Mouse (Mus musculus): ENCODE data around the gene Kcnk6. TPM values are rescaled to one million over a fixed set of nuclear protein-coding genes. Genes with fewer than 3 reads are reported as not detected.
"Not testable (repeated sequence)": the region's sequence is repeated elsewhere in the genome, so short reads cannot be mapped to it uniquely, and the experiment has no call there.

Gene Kcnk6
- polyA plus RNA-seq, 1 experiment from 2014 or later, result 0.30 TPM

DNA sequence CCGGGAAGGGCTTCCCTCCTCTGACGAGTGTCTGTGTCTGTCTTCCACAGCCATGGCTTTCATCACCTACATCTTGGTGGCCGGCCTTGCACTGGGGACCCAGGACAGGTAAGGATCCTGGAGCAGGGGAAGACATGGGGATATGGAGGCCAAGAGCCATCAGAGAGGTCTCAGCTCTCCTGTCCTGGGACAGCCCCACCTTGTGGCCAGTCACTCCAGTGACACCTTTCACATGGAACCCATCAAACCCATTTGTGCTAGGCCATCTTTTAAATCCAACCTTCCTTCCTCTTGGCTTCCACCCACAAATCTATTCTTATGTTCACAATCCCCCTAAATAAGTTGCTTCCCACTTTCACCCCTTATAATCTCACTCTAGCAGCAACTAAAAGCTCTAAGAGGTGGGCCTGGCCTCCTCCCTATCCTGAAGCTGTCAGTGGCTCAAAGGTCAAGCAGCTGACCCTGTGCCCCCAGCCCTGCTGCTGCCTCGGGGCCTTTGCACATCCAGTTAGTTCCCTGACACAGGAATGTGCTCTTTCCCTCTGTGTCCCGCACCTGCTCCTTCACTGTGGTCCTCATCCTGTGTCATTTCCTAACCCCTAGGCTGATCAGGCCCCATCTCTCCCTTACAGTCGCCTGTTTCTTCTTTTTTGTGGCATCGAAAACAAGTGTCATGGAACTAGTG, 12.6 kb upstream of the Kcnk6 start:
- no peak overlapping the region for H3K27ac ChIP-seq
- no peak for ATAC-seq
- no peak overlapping the region for H3K9ac ChIP-seq (replicated peaks)
- 87% methylated on average over 7 of the region's 7 CpGs for WGBS
- H3K4me1 ChIP-seq (replicated peaks), result peaks cover 10% of the 10 kb centered on the region
- peaks cover 24% of the 10 kb centered on the region for H3K36me3 ChIP-seq
- no peak overlapping the region for H3K4me3 ChIP-seq (replicated peaks)
- peaks cover 26% of the 10 kb centered on the region for H3K27me3 ChIP-seq
- H3K4me2 ChIP-seq (replicated peaks), result no peak overlapping the region
- H3K9me3 ChIP-seq, result no peaks in the 10 kb centered on the region

- peak within 1 kb of the TSS; percentile 89 for H3K27ac ChIP-seq
- H3K9me3 ChIP-seq, result no peaks in the 10 kb centered on the region
- peak within 1 kb of the TSS; percentile 84 for H3K4me2 ChIP-seq (replicated peaks)
- WGBS, result under 1% methylated on average over 60 of the region's 60 CpGs
- peaks cover 6% of the 10 kb centered on the region for H3K27me3 ChIP-seq
- peaks cover 13% of the 10 kb centered on the region for H3K4me1 ChIP-seq (replicated peaks)
- ATAC-seq, result peak; percentile 97
- H3K9ac ChIP-seq (replicated peaks), result peak within 1 kb of the TSS; percentile 73
- H3K36me3 ChIP-seq, result no peaks in the 10 kb centered on the region
- peak within 1 kb of the TSS; percentile 71 for H3K4me3 ChIP-seq (replicated peaks)
Observed at GRCm38 (mm10) chr7:29238019-29238967, 6.0 kb upstream of the Kcnk6 start, which contains the start of gene Yif1b. Yif1b (plus strand) TSS chr7:29238329.

- peak overlapping the region; percentile 59 for H3K9ac ChIP-seq (replicated peaks)
- peak; percentile 37 for ATAC-seq
- WGBS, result 32% methylated on average over 6 of the region's 6 CpGs
- H3K4me1 ChIP-seq (replicated peaks), result peaks cover 13% of the 10 kb centered on the region
- H3K27ac ChIP-seq, result peak overlapping the region; percentile 89
- peak overlapping the region; percentile 71 for H3K4me3 ChIP-seq (replicated peaks)
- not testable (repeated sequence) for H3K9me3 ChIP-seq, H3K36me3 ChIP-seq
- H3K4me2 ChIP-seq (replicated peaks), result peak overlapping the region; percentile 84
- H3K27me3 ChIP-seq, result peaks cover 13% of the 10 kb centered on the region
Observed at GRCm38 (mm10) chr7:29237596-29237995, 5.3 kb upstream of the Kcnk6 start.

DNA sequence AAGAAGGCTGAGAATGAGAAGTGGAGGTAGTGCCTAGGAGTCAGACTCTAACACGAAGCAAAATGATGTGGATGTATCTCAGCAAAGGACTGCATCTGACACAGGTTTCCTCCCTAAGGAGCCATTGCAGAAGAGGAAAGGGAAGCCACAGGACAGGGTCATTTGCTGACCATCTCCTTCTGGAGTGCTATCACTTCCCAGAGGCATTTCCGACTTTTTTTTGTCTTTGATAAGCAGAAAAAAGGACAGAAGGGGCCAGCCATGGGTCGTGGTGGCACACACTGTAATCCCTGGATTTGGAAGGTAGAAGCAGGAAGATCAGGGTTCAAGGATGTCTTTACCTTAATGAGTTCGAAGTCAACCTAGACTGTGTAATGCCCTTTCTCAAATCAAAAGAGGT, 4.3 kb upstream of the Kcnk6 start:
- H3K27me3 ChIP-seq, result peaks cover 23% of the 10 kb centered on the region
- no peak overlapping the region for H3K4me3 ChIP-seq (replicated peaks)
- WGBS, result 87% methylated on average over 4 of the region's 4 CpGs
- H3K4me2 ChIP-seq (replicated peaks), result no peak overlapping the region
- no peaks in the 10 kb centered on the region for H3K9me3 ChIP-seq
- no peaks in the 10 kb centered on the region for H3K36me3 ChIP-seq
- H3K4me1 ChIP-seq (replicated peaks), result peaks cover 19% of the 10 kb centered on the region
- H3K9ac ChIP-seq (replicated peaks), result no peak overlapping the region
- no peak overlapping the region for H3K27ac ChIP-seq
- no peak for ATAC-seq

- Histone ChIP-seq H3K9me3 (no peaks in the 10 kb centered on the region), H3K4me1 (replicated peaks) (peaks cover 18% of the 10 kb centered on the region), H3K9ac (replicated peaks) (no peak overlapping the region), H3K27ac (no peak overlapping the region), H3K36me3 (no peaks in the 10 kb centered on the region), H3K4me3 (replicated peaks) (no peak overlapping the region), H3K27me3 (peaks cover 42% of the 10 kb centered on the region), H3K4me2 (replicated peaks) (no peak overlapping the region)
- ATAC-seq, result no peak
- 79% methylated on average over 5 of the region's 5 CpGs for WGBS
Observed at GRCm38 (mm10) chr7:29234661-29235060, 2.3 kb upstream of the Kcnk6 start.

GRCm38 (mm10) chr7:29233745-29234144, 1.4 kb upstream of the Kcnk6 start:
- WGBS, result 83% methylated on average over 6 of the region's 6 CpGs
- Histone ChIP-seq H3K27ac (no peak overlapping the region), H3K4me1 (replicated peaks) (peaks cover 9% of the 10 kb centered on the region), H3K9ac (replicated peaks) (no peak overlapping the region), H3K36me3 (no peaks in the 10 kb centered on the region), H3K4me3 (replicated peaks) (no peak overlapping the region), H3K9me3 (no peaks in the 10 kb centered on the region), H3K4me2 (replicated peaks) (no peak overlapping the region), H3K27me3 (peaks cover 47% of the 10 kb centered on the region)
- ATAC-seq, result no peak

DNA sequence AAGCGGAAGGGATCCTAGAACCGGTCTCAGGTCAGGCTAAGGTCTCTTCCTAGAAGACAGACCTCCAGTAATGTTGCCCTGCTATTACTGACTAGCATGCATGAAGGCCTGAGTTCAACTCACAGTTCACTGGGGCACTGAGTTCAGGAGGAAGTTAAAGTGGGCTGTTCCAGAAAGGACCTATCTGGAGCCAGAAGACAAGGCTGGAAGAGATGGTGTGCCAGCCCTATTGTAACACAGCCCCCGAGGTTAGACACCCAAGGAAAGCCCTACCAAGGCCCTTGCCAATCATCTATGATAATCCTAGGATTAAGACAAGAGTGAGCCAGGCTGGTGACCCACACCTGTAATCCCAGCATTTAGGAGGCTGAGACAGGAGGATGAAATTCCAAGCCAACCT, 798 bp downstream of the Kcnk6 start:
- no peak overlapping the region for H3K27ac ChIP-seq
- no peak overlapping the region for H3K4me2 ChIP-seq (replicated peaks)
- no peaks in the 10 kb centered on the region for H3K9me3 ChIP-seq
- ATAC-seq, result no peak
- H3K27me3 ChIP-seq, result peaks cover 47% of the 10 kb centered on the region
- H3K4me1 ChIP-seq (replicated peaks), result peaks cover 6% of the 10 kb centered on the region
- H3K36me3 ChIP-seq, result no peaks in the 10 kb centered on the region
- H3K4me3 ChIP-seq (replicated peaks), result no peak overlapping the region
- WGBS, result 54% methylated on average over 3 of the region's 3 CpGs
- no peak overlapping the region for H3K9ac ChIP-seq (replicated peaks)

GRCm38 (mm10) chr7:29230560-29230959, 1.8 kb downstream of the Kcnk6 start:
- Histone ChIP-seq H3K27ac (no peak overlapping the region), H3K4me3 (replicated peaks) (no peak overlapping the region), H3K9me3 (no peaks in the 10 kb centered on the region), H3K36me3 (no peaks in the 10 kb centered on the region), H3K27me3 (peaks cover 47% of the 10 kb centered on the region), H3K4me1 (replicated peaks) (peaks cover 7% of the 10 kb centered on the region), H3K9ac (replicated peaks) (no peak overlapping the region), H3K4me2 (replicated peaks) (no peak overlapping the region)
- ATAC-seq, result no peak
- WGBS, result 23% methylated on average over 3 of the region's 3 CpGs

DNA sequence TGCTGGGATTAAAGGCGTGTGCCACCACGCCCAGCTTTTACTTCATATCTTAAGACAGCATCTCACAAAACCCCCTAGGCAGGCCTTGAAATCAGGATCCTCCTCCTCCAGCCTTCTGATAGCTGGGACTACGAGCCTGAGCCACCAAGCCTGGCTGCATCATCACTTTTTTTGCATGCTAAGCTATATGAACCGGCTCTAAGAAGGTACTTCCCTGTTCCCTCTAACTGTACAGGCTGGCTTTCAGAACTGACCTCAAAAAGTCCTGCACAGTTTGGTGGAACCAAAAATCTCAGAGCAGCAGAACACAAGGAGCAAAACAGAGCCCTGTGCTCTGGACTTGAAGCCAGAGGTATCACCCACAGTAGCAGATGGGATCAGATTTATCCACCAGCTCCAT, 4.1 kb downstream of the Kcnk6 start:
- WGBS, result 73% methylated on average over 4 of the region's 4 CpGs
- ATAC-seq, result no peak
- no peak overlapping the region for H3K9ac ChIP-seq (replicated peaks)

GRCm38 (mm10) chr7:29225520-29225919, 6.8 kb downstream of the Kcnk6 start:
- WGBS, result 76% methylated on average over 13 of the region's 13 CpGs
- no peak overlapping the region for H3K27ac ChIP-seq
- H3K4me1 ChIP-seq (replicated peaks), result peaks cover 10% of the 10 kb centered on the region
- H3K4me3 ChIP-seq (replicated peaks), result no peak overlapping the region
- no peaks in the 10 kb centered on the region for H3K36me3 ChIP-seq
- H3K27me3 ChIP-seq, result peaks cover 13% of the 10 kb centered on the region
- no peaks in the 10 kb centered on the region for H3K9me3 ChIP-seq
- 0 out of 2 replicates have a peak overlapping the region, but pooled peaks have one; percentile 30 for H3K9ac ChIP-seq (replicated peaks)
- H3K4me2 ChIP-seq (replicated peaks), result peak overlapping the region; percentile 35
- ATAC-seq, result peak; percentile 45

More for the DNA sequence above, 4.1 kb downstream of the Kcnk6 start:
- Histone ChIP-seq H3K4me2 (replicated peaks) (no peak overlapping the region), H3K36me3 (no peaks in the 10 kb centered on the region), H3K27ac (no peak overlapping the region), H3K9me3 (no peaks in the 10 kb centered on the region), H3K4me3 (replicated peaks) (no peak overlapping the region), H3K4me1 (replicated peaks) (peaks cover 16% of the 10 kb centered on the region), H3K27me3 (peaks cover 40% of the 10 kb centered on the region)

- Histone ChIP-seq H3K27me3 (peaks cover 7% of the 10 kb centered on the region), H3K4me1 (replicated peaks) (peaks cover 10% of the 10 kb centered on the region), H3K36me3 (no peaks in the 10 kb centered on the region), H3K27ac (no peak overlapping the region), H3K4me3 (replicated peaks) (0 out of 2 replicates have a peak overlapping the region, but pooled peaks have one; percentile 8), H3K4me2 (replicated peaks) (peak overlapping the region; percentile 35), H3K9me3 (0 out of 2 replicates have a peak, but pooled peaks cover 3% of the 10 kb centered on the region), H3K9ac (replicated peaks) (0 out of 2 replicates have a peak overlapping the region, but pooled peaks have one; percentile 30)
- ATAC-seq, result peak; percentile 66
- WGBS, result 11% methylated on average over 16 of the region's 16 CpGs
Observed at GRCm38 (mm10) chr7:29224756-29225394, 7.4 kb downstream of the Kcnk6 start.
